Mouse (Mus musculus) heart, adult 9 months (tissue): ENCODE data around the gene Naip1.
"Not testable (repeated sequence)": the region's sequence is repeated elsewhere in the genome, so short reads cannot be mapped to it uniquely, and the experiment has no call there.

Experiments used
- DNase-seq, 2 experiments: peaks; one replicate each; pipeline ENCODE4 v3.0.0; 2022; ENCODE audit warnings: low spot score in 2 of 2

Gene Naip1

GRCm38 (mm10) chr13:100402930-100403637 lies 49.6 kb downstream of the Naip1 start:
- not testable (repeated sequence) for DNase-seq

- not testable (repeated sequence) for DNase-seq
Measured at GRCm38 (mm10) chr13:100391021-100391420, 61.6 kb downstream of the Naip1 start.

- no peak for DNase-seq
Measured at GRCm38 (mm10) chr13:100370536-100370935, 82.1 kb downstream of the Naip1 start.
